Mouse (Mus musculus) kidney, postnatal 0 days (tissue): ENCODE results near the gene Hsd17b11. TPM values are rescaled to one million over a fixed set of nuclear protein-coding genes. Genes with fewer than 3 reads are reported as not detected.

Experiments used
- ATAC-seq: fragments of 200-750 bp; cut with Nextera tagmentation; replicated peaks from 2 replicates; pipeline ENCODE4 v1.8.0; 2017; ENCODE audit warnings: low read depth, moderate number of reproducible peaks, moderate TSS enrichment, moderate library complexity; ENCODE audit not compliant: low FRiP score
- DNase-seq: peaks from one replicate; pipeline ENCODE4 v3.0.0-alpha.2; 2016; ENCODE audit warnings: low spot score
- H3K27ac ChIP-seq: fragments of 300-500 bp; sonication (generic); 2 replicates; pipeline ENCODE4 v1.5.1; 2014; ENCODE audit warnings: mild to moderate bottlenecking
- H3K27me3 ChIP-seq: fragments of 300-500 bp; sonication (generic); 2 replicates; pipeline ENCODE4 v1.6.1; 2014; ENCODE audit warnings: low read length, mixed read lengths; ENCODE audit not compliant: insufficient read depth
- H3K36me3 ChIP-seq: fragments of 300-500 bp; sonication (generic); 2 replicates; pipeline ENCODE4 v1.6.1; 2014; ENCODE audit warnings: low read length, mixed read lengths; ENCODE audit not compliant: insufficient read depth
- H3K4me1 ChIP-seq: fragments of 300-500 bp; sonication (generic); replicated peaks from 2 replicates; pipeline ENCODE4 v1.6.1; 2014; ENCODE audit warnings: antibody characterized with exemption, low read length, mixed read lengths; ENCODE audit not compliant: insufficient read depth
- H3K4me2 ChIP-seq: fragments of 300-500 bp; sonication (generic); 2 replicates; pipeline ENCODE4 v1.6.1; 2014; ENCODE audit warnings: mild to moderate bottlenecking, low read length, moderate library complexity, mixed read lengths
- H3K4me3 ChIP-seq: fragments of 300-500 bp; sonication (generic); replicated peaks from 2 replicates; pipeline ENCODE4 v1.5.1; 2014; ENCODE audit warnings: low read depth, low read length
- H3K9ac ChIP-seq: fragments of 300-500 bp; sonication (generic); 2 replicates; pipeline ENCODE4 v1.6.1; 2014; ENCODE audit warnings: low read depth, low read length
- H3K9me3 ChIP-seq: fragments of 300-500 bp; sonication (generic); replicated peaks from 2 replicates; pipeline ENCODE4 v1.6.1; 2016; ENCODE audit warnings: low read length, inconsistent platforms, mixed read lengths
- CTCF ChIP-seq: IDR thresholded peaks from 2 replicates; pipeline ENCODE4 v1.5.1; 2016; ENCODE audit warnings: antibody characterized with exemption, low read depth, mild to moderate bottlenecking, moderate library complexity
- WGBS: fragments of 180-500 bp; shearing (Covaris S2); extraction: QIAGEN DNeasy Blood & Tissue Kit; methylation state at CpG from one replicate; pipeline ENCODE4 v1.1.7; 2014; 5-methylcytosine and 5-hydroxymethylcytosine counted together
- polyA plus RNA-seq: library from polyadenylated mRNA; unstranded; fragments of >200 nt; fragmentation: Nextera tagmentation; extraction: Ambion mirVana; gene quantifications from 2 replicates; pipeline ENCODE4 v1.2.1, GENCODE M21; 2015

Hsd17b11 gene
- polyA plus RNA-seq, 1 experiment from 2014 or later, result 12.3 TPM

GRCm38 (mm10) chr5:104006811-104007210, 14.9 kb downstream of the Hsd17b11 start:
- WGBS, result 82% methylated on average over 3 of the region's 3 CpGs
- no peak for TF ChIP-seq CTCF
- no peak overlapping the region for H3K4me3 ChIP-seq
- no peaks in the 10 kb centered on the region for H3K27me3 ChIP-seq
- ATAC-seq (no peak), DNase-seq (no peak)
- no peak overlapping the region for H3K9ac ChIP-seq
- H3K4me1 ChIP-seq, result no peaks in the 10 kb centered on the region; the same call in 1 of the 2 replicates
- no peak overlapping the region for H3K4me2 ChIP-seq
- no peaks in the 10 kb centered on the region for H3K9me3 ChIP-seq
- no peak overlapping the region for H3K27ac ChIP-seq
- H3K36me3 ChIP-seq, result peaks cover 15% of the 10 kb centered on the region; the same call in 1 of the 2 replicates

- Histone ChIP-seq H3K9ac (no peak overlapping the region), H3K4me1 (no peaks in the 10 kb centered on the region; the same call in 1 of the 2 replicates), H3K27me3 (no peaks in the 10 kb centered on the region), H3K36me3 (peaks cover 17% of the 10 kb centered on the region; the same call in 1 of the 2 replicates), H3K4me3 (no peak overlapping the region), H3K9me3 (no peaks in the 10 kb centered on the region), H3K27ac (no peak overlapping the region), H3K4me2 (no peak overlapping the region)
- WGBS, result 86% methylated on average over 2 of the region's 2 CpGs
- no peak for TF ChIP-seq CTCF
- no peak for DNase-seq
- no peak for ATAC-seq
Measured at GRCm38 (mm10) chr5:104003955-104004354, 17.8 kb downstream of the Hsd17b11 start.

GRCm38 (mm10) chr5:104003256-104003931, 18.3 kb downstream of the Hsd17b11 start:
- no peak for DNase-seq
- Histone ChIP-seq H3K36me3 (peaks cover 17% of the 10 kb centered on the region; the same call in 1 of the 2 replicates), H3K9ac (no peak overlapping the region; the same call in 1 of the 2 replicates), H3K27me3 (no peaks in the 10 kb centered on the region), H3K4me1 (no peaks in the 10 kb centered on the region; the same call in 1 of the 2 replicates), H3K9me3 (no peaks in the 10 kb centered on the region), H3K4me2 (peak overlapping the region; percentile 30), H3K4me3 (no peak overlapping the region), H3K27ac (peak overlapping the region; percentile 54)
- 50% methylated on average over 15 of the region's 15 CpGs for WGBS
- no peak for TF ChIP-seq CTCF
- 0 out of 2 replicates have a peak, but pooled peaks have one; percentile 10 for ATAC-seq

GRCm38 (mm10) chr5:104002549-104003255, 19.0 kb downstream of the Hsd17b11 start:
- ATAC-seq, result peak; percentile 87
- no peak for TF ChIP-seq CTCF
- Histone ChIP-seq H3K36me3 (peaks cover 17% of the 10 kb centered on the region; the same call in 1 of the 2 replicates), H3K27ac (peak overlapping the region; percentile 54), H3K4me1 (no peaks in the 10 kb centered on the region; the same call in 1 of the 2 replicates), H3K4me2 (peak overlapping the region; percentile 30), H3K9me3 (no peaks in the 10 kb centered on the region), H3K9ac (no peak overlapping the region; the same call in 1 of the 2 replicates), H3K4me3 (no peak overlapping the region), H3K27me3 (no peaks in the 10 kb centered on the region)
- 28% methylated on average over 18 of the region's 18 CpGs for WGBS
- peak; percentile 33 for DNase-seq

- no peak overlapping the region for H3K4me2 ChIP-seq
- H3K9me3 ChIP-seq, result no peaks in the 10 kb centered on the region
- H3K4me3 ChIP-seq, result no peak overlapping the region
- WGBS, result 7% methylated on average over 5 of the region's 5 CpGs
- H3K9ac ChIP-seq, result no peak overlapping the region
- H3K27me3 ChIP-seq, result no peaks in the 10 kb centered on the region
- no peak overlapping the region for H3K27ac ChIP-seq
- peak; percentile 88 for DNase-seq
- peak; percentile 95 for TF ChIP-seq CTCF
- H3K4me1 ChIP-seq, result no peaks in the 10 kb centered on the region; the same call in 1 of the 2 replicates
- ATAC-seq, result no peak
- H3K36me3 ChIP-seq, result 0 out of 2 replicates have a peak, but pooled peaks cover 7% of the 10 kb centered on the region
Measured at GRCm38 (mm10) chr5:103999738-104000137, 22.0 kb downstream of the Hsd17b11 start.

GRCm38 (mm10) chr5:103998739-103999138, 23.0 kb downstream of the Hsd17b11 start:
- H3K4me2 ChIP-seq, result no peak overlapping the region
- no peak for ATAC-seq

More at GRCm38 (mm10) chr5:103998739-103999138, 23.0 kb downstream of the Hsd17b11 start:
- Histone ChIP-seq H3K4me1 (no peaks in the 10 kb centered on the region; the same call in 1 of the 2 replicates), H3K27me3 (no peaks in the 10 kb centered on the region), H3K9me3 (no peaks in the 10 kb centered on the region), H3K4me3 (no peak overlapping the region), H3K36me3 (0 out of 2 replicates have a peak, but pooled peaks cover 7% of the 10 kb centered on the region), H3K27ac (no peak overlapping the region), H3K9ac (no peak overlapping the region)
- 67% methylated on average over 5 of the region's 5 CpGs for WGBS
- no peak for DNase-seq
- no peak for TF ChIP-seq CTCF
